Mouse (Mus musculus): Measurements from ENCODE around the gene Ebf3.

The Ebf3 gene

DNA sequence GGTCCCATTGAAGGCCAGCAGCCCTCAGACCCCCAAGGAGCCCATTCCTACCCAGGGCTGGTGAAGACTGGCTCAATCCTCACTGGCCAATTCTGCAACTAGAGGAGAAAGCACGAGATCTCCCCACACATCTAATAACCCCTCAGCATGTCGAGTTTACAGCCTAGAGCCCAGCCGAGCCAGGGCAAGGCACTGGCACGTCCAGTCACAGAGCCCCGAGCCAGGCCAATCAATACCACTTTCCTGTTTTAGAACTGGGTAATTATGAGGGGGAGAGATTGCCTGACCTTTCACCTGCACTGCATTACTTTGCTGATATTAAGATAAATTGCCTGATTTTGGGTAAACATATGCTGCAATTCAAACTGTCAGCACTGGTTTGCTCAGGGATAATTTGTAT is 105.7 kb downstream of the Ebf3 start:
- no peak for DNase-seq (ENCODE audit: extremely low read depth, low read depth, low spot score)

GRCm38 (mm10) chr7:137206770-137207285 is 107.4 kb downstream of the Ebf3 start:
- DNase-seq (ENCODE audit: extremely low read depth, low read depth, low spot score) = no peak

GRCm38 (mm10) chr7:137199533-137199932 is 114.7 kb downstream of the Ebf3 start:
- DNase-seq (ENCODE audit: extremely low read depth, low read depth, low spot score) = no peak

GRCm38 (mm10) chr7:137198921-137199320 is 115.3 kb downstream of the Ebf3 start:
- no peak for DNase-seq (ENCODE audit: extremely low read depth, low read depth, low spot score)

DNA sequence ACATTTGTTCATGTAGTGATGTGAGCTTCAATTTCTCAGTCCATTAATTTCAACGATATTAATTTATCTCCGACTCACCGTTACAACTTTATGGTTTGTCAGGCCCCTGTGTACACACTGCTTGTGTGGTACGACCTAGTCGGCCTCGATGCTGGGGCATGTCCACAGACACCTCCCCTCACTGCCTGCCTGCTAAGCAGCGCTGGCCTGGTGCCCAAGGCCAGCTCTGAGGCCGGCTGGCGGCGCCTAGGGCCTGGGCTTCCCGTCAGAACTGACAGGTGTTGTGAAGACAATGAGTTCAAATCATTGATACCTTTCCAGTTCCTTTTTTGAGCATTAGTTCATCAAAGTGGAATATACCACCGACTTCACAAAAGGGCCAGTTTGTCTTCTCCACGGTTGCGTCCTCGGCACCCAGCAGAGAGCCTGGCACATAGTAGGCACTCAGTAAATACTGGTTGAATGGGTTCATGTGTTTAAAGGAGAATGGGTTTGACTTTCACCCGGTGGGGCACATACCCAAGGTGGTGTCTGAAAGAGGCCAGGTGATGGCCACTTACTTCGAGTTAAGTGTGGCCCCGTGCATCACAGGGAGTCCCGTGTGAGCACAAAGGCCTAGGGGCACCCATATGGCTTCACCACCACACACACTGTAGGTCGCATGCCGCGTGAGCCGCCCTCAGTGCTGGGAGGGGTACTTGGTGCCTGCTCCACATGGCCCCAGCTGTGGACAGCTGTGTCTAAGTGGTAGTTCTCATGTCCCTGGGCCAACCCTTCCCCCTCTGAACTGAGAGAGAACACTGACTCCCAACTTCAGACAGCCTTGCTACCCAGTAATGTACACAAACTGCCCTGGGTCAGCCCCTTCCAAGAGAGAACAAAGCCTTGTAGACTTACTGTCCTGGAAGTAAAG is 116.9 kb downstream of the Ebf3 start:
- DNase-seq (ENCODE audit: extremely low read depth, low read depth, low spot score) = no peak

DNA sequence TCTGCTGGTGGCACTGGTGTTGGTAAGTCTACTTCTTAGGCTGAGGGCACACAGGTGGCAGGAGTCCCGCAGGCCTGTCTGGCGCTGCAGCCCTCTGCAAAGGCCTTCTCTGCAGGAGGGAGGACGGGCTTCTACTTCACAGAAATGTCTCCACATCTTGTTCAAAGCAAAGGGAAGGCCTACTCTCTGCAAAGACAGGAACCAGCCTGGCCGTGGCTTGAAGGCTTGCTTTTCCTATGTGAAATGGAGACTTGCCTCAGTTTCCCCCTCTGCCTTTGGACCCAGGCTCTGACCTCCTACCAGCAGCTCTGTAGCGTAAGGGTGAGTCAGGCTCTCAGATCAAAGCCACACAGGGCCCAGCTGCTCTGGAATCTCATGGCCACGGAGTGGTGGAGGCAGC is 117.7 kb downstream of the Ebf3 start:
- no peak for DNase-seq (ENCODE audit: extremely low read depth, low read depth, low spot score)

DNA sequence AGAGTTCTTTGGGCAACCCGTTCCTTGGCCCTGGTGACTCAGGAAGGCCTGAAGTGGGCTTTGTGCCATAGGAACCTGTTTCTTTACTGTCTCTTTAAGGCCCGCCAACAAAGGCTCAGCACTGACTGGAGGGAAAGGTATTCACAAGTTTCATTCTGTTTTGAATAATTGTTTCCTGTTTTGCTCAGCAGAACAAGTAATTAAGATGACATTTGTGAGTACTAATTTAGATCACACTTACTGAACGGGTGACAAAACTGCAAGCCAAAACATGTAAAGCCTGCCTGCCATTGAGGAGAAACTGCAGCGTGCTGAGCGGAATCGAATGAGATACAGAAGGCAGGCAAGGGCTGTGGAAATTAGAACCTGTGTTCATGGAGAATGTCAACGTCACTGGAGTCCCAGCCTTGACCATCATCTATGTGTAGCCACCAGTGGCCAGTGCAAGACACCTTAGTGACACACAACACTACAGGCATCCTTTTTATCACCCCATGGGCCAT is 121.4 kb downstream of the Ebf3 start:
- DNase-seq (ENCODE audit: extremely low read depth, low read depth, low spot score) = no peak

DNA sequence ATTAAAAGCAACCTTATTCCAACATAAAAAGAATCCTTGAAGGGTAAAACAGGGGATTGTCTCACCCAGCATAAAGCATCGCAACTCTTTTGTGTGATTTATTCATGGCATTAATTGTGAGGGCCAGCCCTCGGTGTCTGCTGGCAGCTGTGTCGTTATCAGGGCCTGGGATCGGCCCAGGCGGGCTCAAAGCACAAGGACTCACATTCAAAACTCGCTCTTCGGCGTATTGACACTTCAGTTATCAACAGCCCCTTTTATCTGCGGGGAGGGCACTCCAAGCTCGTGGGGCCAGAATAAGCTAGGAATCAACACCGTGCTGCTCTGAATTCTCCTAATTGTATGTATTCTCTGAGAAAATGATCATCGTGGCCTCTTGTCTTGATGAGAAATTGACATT is 122.4 kb downstream of the Ebf3 start:
- DNase-seq (ENCODE audit: extremely low read depth, low read depth, low spot score) = no peak

GRCm38 (mm10) chr7:137172278-137172677 is 142.0 kb downstream of the Ebf3 start:
- DNase-seq (ENCODE audit: extremely low read depth, low read depth, low spot score) = no peak

DNA sequence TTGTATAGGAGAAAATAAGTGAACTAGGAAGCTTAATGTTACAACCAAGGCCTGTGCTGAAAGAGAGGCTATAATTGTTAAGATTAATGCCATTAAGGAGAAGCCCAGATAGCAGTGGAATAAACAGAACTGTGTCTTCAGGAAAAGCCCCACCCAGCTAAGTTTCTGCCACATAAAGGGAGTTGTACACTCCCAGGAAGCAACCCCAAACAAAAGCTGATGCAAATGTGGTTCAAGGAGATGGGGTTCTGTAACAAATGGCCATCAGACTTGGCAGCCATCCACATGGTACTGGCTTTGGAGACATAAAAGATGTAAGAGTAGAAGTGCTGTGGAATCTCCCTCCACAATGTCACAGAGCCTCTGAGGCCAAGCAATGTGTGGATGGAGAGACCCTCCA is 155.2 kb downstream of the Ebf3 start:
- no peak for DNase-seq (ENCODE audit: extremely low read depth, low read depth, low spot score)

DNA sequence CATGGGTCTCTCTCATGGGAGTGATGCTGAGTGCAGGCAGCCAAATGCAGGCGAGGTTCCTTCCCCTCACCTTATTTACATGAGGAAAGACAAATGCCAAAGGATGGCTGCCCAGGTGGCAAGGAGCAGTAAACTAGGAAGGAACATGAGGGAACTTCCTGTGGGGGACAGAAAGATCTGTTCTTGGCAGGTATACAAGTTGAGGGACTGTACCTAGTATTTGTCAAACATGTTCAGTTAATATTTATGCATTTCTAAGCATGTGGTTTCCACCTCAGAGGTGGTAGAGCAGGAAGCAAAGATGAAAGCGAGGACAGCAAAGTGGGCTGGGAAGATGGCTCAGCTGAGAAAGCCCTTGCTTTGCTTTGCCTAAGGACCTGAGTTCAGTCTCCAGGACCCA is 159.6 kb downstream of the Ebf3 start:
- DNase-seq (ENCODE audit: extremely low read depth, low read depth, low spot score) = no peak

- DNase-seq (ENCODE audit: extremely low read depth, low read depth, low spot score) = no peak
Measured at GRCm38 (mm10) chr7:137151854-137152253, 162.4 kb downstream of the Ebf3 start.

GRCm38 (mm10) chr7:137147101-137147500 is 167.1 kb downstream of the Ebf3 start:
- no peak for DNase-seq (ENCODE audit: extremely low read depth, low read depth, low spot score)

Measured in fat pad, adult 2 months (tissue).